Mouse (Mus musculus) bone marrow macrophage, adult 2 months (primary cell): ENCODE measurements around the gene Otud5. TPM values are rescaled to one million over a fixed set of nuclear protein-coding genes. Genes with fewer than 3 reads are reported as not detected.

ENCODE experiments used
- H3K27ac ChIP-seq: 2 replicates; pipeline ENCODE4 v1.5.1; 2012; ENCODE audit warnings: low read depth, low read length; ENCODE audit not compliant: insufficient read depth
- H3K4me1 ChIP-seq: 2 replicates; pipeline ENCODE4 v1.6.1; 2012; ENCODE audit warnings: low read length; ENCODE audit not compliant: control insufficient read depth, insufficient read depth
- H3K4me3 ChIP-seq: 2 replicates; pipeline ENCODE4 v1.5.1; 2012; ENCODE audit warnings: mild to moderate bottlenecking, low read length, moderate library complexity; ENCODE audit not compliant: insufficient read depth
- CTCF ChIP-seq: IDR thresholded peaks from 2 replicates; pipeline ENCODE4 v1.5.1; 2012; ENCODE audit warnings: low read depth, mild to moderate bottlenecking, low read length, moderate library complexity
- POLR2A ChIP-seq: IDR thresholded peaks from 2 replicates; pipeline ENCODE4 v1.6.1; 2012; ENCODE audit warnings: mild to moderate bottlenecking, low read depth, low read length, borderline replicate concordance
- polyA plus RNA-seq: library from polyadenylated mRNA; stranded (reverse); fragments of >200 nt; gene quantifications from 2 replicates; pipeline ENCODE4 v1.2.4, GENCODE M21; 2012; ENCODE audit not compliant: missing spikeins, insufficient read depth, insufficient read length

The Otud5 gene
- polyA plus RNA-seq, 1 experiment: 113 TPM

GRCm38 (mm10) chrX:7847845-7848244 lies 6.7 kb downstream of the Otud5 start:
- peaks cover 2% of the 10 kb centered on the region; the same call in 1 of the 2 replicates for H3K4me1 ChIP-seq
- H3K27ac ChIP-seq: no peak overlapping the region
- TF ChIP-seq POLR2A (no peak), CTCF (no peak)
- no peak overlapping the region for H3K4me3 ChIP-seq

- TF ChIP-seq CTCF (no peak), POLR2A (no peak)
- H3K27ac ChIP-seq: no peak overlapping the region
- H3K4me1 ChIP-seq: no peaks in the 10 kb centered on the region
- H3K4me3 ChIP-seq: no peak overlapping the region
Measured at GRCm38 (mm10) chrX:7854578-7854977, 13.4 kb downstream of the Otud5 start.

- H3K4me1 ChIP-seq: peaks cover 19% of the 10 kb centered on the region
- H3K27ac ChIP-seq: no peak overlapping the region
- no peak overlapping the region for H3K4me3 ChIP-seq
- TF ChIP-seq POLR2A (no peak), CTCF (no peak)
Measured at GRCm38 (mm10) chrX:7859191-7859753, 18.1 kb downstream of the Otud5 start.

GRCm38 (mm10) chrX:7863181-7863580 lies 22.0 kb downstream of the Otud5 start:
- Histone ChIP-seq H3K27ac (no peak overlapping the region), H3K4me3 (no peak overlapping the region), H3K4me1 (peaks cover 54% of the 10 kb centered on the region)
- TF ChIP-seq CTCF: no peak
- TF ChIP-seq POLR2A: no peak

- Histone ChIP-seq H3K4me3 (no peak overlapping the region), H3K4me1 (peaks cover 56% of the 10 kb centered on the region), H3K27ac (peak overlapping the region; percentile 86)
- no peak for TF ChIP-seq POLR2A
- TF ChIP-seq CTCF: no peak
Measured at GRCm38 (mm10) chrX:7864551-7864950, 23.4 kb downstream of the Otud5 start.

GRCm38 (mm10) chrX:7865343-7865742 lies 24.2 kb downstream of the Otud5 start:
- peaks cover 56% of the 10 kb centered on the region for H3K4me1 ChIP-seq
- peak overlapping the region; percentile 86 for H3K27ac ChIP-seq
- no peak for TF ChIP-seq POLR2A
- no peak for TF ChIP-seq CTCF
- peak overlapping the region; percentile 23; the same call in 1 of the 2 replicates for H3K4me3 ChIP-seq

GRCm38 (mm10) chrX:7865786-7866185 lies 24.6 kb downstream of the Otud5 start:
- peak overlapping the region; percentile 86 for H3K27ac ChIP-seq
- TF ChIP-seq CTCF: no peak
- no peak for TF ChIP-seq POLR2A
- peak overlapping the region; percentile 23; the same call in 1 of the 2 replicates for H3K4me3 ChIP-seq
- H3K4me1 ChIP-seq: peaks cover 56% of the 10 kb centered on the region

GRCm38 (mm10) chrX:7867141-7867540 lies 26.0 kb downstream of the Otud5 start:
- H3K4me1 ChIP-seq: peaks cover 47% of the 10 kb centered on the region
- H3K4me3 ChIP-seq: no peak overlapping the region
- H3K27ac ChIP-seq: no peak overlapping the region
- TF ChIP-seq CTCF: no peak
- no peak for TF ChIP-seq POLR2A

GRCm38 (mm10) chrX:7868506-7868905 lies 27.3 kb downstream of the Otud5 start:
- Histone ChIP-seq H3K4me1 (peaks cover 40% of the 10 kb centered on the region), H3K27ac (no peak overlapping the region), H3K4me3 (no peak overlapping the region)
- no peak for TF ChIP-seq CTCF
- TF ChIP-seq POLR2A: no peak

- no peak for TF ChIP-seq CTCF
- TF ChIP-seq POLR2A: no peak
- Histone ChIP-seq H3K4me1 (peaks cover 38% of the 10 kb centered on the region), H3K4me3 (no peak overlapping the region), H3K27ac (no peak overlapping the region)
Measured at GRCm38 (mm10) chrX:7869826-7870225, 28.7 kb downstream of the Otud5 start.

GRCm38 (mm10) chrX:7878007-7878419 lies 36.8 kb downstream of the Otud5 start, which contains the start of gene Pim2:
TSS of gene Pim2 (plus strand) at chrX:7878262.
- H3K4me3 ChIP-seq: peak within 1 kb of the TSS; percentile 68
- H3K4me1 ChIP-seq: peaks cover 8% of the 10 kb centered on the region
- TF ChIP-seq POLR2A (no peak), CTCF (no peak)
- 0 out of 2 replicates have a peak within 1 kb of the TSS, but pooled peaks have one; percentile 3 for H3K27ac ChIP-seq
